Mouse (Mus musculus): ENCODE data around the gene Dis3. TPM values are rescaled to one million over a fixed set of nuclear protein-coding genes. Genes with fewer than 3 reads are reported as not detected.

Dis3 gene
- polyA plus RNA-seq (2021; fragmentation: Nextera tagmentation) = 2.2 and 3.7 TPM in 2 replicates
- long read RNA-seq, experiment 1, full-length matches to known transcripts = 2 of 8 reads
- long read RNA-seq, experiment 1, partial matches to known transcripts = 3 of 8 reads
- long read RNA-seq, experiment 1, other reads (novel, unspliced or antisense) = 3 of 8 reads
- long read RNA-seq, experiment 2, full-length matches to known transcripts = 14 of 29 reads
- long read RNA-seq, experiment 2, partial matches to known transcripts = 7 of 29 reads
- long read RNA-seq, experiment 2, other reads (novel, unspliced or antisense) = 8 of 29 reads

GRCm38 (mm10) chr14:99099267-99099966, at the start of gene Dis3, which contains the start of gene Pibf1:
Gene Dis3, minus strand, starts transcription at chr14:99099770.
Gene Pibf1, plus strand, starts transcription at chr14:99099424.

GRCm38 (mm10) chr14:99046031-99046781, 53.4 kb downstream of the Dis3 start, which contains the start of the genes Mzt1 and Bora:
Gene Mzt1, minus strand, starts transcription at chr14:99046134.
Gene Bora, plus strand, starts transcription at chr14:99046222.

Other genes with a start within 250 kb of the Dis3 start
- gene Rpl36a-ps1, start 105.5 kb downstream of the Dis3 start, polyA plus RNA-seq (2021; fragmentation: Nextera tagmentation) = 3.5 and 4.7 TPM in 2 replicates
- 105 and 109 TPM in 2 replicates for gene Mzt1, start 53.6 kb downstream of the Dis3 start, polyA plus RNA-seq (2021; fragmentation: Nextera tagmentation)
- gene Bora, start 53.5 kb downstream of the Dis3 start, polyA plus RNA-seq (2021; fragmentation: Nextera tagmentation) = 0.69 and 0.72 TPM in 2 replicates
- gene Pibf1, start 346 bp downstream of the Dis3 start, polyA plus RNA-seq (2021; fragmentation: Nextera tagmentation) = 7.6 and 8.3 TPM in 2 replicates
- gene Klf5, start 198.9 kb upstream of the Dis3 start, polyA plus RNA-seq (2021; fragmentation: Nextera tagmentation) = 2.3 and 3.8 TPM in 2 replicates